Mouse (Mus musculus) natural killer cell, adult 2 months (primary cell): ENCODE measurements around the gene Rftn1.
"Not testable (repeated sequence)": the region's sequence is repeated elsewhere in the genome, so short reads cannot be mapped to it uniquely, and the experiment has no call there.

Source experiments
- DNase-seq, 2 experiments: peaks; one replicate each; pipeline ENCODE4 v3.0.0; 2022; ENCODE audit warnings: low spot score in 2 of 2

Rftn1 gene

GRCm38 (mm10) chr17:50127045-50127813 is 63.2 kb downstream of the Rftn1 start:
- DNase-seq: no peak

DNA sequence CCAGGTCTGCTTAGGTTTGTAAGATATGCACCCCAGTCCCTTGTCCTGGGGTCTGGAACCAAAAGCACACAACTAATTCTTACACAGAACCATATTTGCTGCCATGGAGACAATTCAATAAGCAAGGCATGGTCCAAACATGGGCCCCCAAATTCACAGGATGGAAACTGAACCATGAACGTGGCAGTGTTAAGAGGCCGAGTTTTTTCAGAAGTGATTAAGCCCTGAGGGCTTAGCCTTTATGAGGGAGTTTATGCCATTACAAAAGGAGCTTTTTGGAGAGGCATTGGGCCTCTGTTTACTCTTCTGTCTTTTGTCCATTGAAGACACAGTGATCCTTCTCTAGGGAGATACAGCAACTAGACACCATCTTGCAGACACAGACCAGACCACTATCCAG is 63.9 kb downstream of the Rftn1 start:
- no peak for DNase-seq

DNA sequence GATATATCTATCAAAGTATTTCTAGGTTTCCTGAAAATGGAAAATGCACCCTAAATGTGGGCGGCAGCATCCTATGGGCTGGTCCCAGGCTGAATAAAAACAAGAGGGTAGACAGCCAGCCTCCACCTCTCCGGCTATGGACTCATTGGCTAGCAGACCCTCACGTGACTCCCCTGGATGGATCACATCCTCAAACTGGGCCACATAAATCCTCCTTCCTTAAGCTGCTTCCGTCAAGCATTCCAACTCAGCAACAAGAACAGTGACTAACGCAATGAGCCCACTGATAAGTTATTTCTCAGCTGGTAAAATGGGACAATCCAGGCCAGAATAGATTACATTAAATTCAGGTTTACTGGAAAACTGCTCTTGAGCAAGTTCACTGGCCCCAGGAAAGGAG is 64.6 kb downstream of the Rftn1 start:
- DNase-seq: no peak

GRCm38 (mm10) chr17:50125245-50125798 is 65.2 kb downstream of the Rftn1 start:
- no peak for DNase-seq

DNA sequence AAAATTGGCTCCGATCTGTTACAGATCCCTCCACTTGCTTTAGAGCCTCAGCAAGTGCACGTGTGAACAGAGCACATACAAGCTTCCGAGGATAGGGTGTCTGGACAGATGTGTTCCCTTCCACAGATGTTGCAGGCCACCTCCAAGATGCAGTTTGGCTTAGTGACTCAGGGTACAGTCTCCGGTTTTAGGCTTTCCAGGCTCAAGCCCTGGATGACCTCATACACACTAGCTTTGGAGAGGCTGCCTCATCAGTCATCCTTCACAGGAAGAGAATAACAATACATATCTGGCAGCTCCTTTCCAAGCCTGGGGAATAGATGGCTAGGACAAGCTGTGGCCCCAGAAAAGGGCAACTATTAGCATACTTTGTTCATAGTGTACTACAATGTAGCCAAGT is 65.8 kb downstream of the Rftn1 start:
- no peak for DNase-seq

GRCm38 (mm10) chr17:50122555-50122954 is 67.9 kb downstream of the Rftn1 start:
- no peak for DNase-seq

DNA sequence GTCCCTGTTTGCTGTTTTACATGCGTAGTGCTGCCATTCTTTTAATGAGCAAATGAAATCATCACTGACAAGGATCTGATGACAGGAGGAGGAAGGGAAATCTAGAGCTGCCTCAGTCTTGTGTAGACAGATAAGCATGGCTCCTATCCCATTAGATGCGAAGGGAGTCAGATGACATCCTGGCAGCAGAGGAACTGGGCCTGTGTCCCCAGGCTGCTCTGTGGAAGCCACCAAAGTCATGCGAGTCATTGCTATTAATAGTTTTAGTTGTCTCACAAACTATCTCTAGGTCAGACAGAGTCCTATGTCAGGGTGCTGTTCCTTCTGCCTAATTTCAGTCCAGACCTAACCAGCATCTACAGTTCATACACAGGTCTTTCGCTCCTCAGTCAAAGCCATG is 70.4 kb downstream of the Rftn1 start:
- no peak for DNase-seq

- no peak for DNase-seq
These were observed 73.0 kb downstream of the Rftn1 start for GRCm38 (mm10) chr17:50117461-50117860.

GRCm38 (mm10) chr17:50116980-50117379 is 73.5 kb downstream of the Rftn1 start:
- no peak for DNase-seq

GRCm38 (mm10) chr17:50116401-50116800 is 74.1 kb downstream of the Rftn1 start:
- not testable (repeated sequence) for DNase-seq

DNA sequence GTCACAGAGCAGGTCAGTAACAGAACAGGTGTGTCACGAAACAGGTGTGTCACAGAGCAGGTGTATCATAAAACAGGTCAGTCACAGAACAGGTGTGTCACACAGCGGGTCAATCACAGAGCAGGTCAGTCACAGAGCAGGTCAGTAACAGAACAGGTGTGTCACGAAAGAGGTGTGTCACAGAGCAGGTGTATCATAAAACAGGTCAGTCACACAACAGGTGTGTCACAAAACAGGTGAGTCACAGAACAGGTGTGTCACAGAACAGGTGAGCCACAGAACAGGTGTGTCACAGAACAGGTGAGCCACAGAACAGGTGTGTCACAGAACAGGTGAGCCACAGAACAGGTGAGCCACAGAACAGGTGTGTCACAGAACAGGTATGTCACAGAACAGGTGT is 74.8 kb downstream of the Rftn1 start:
- not testable (repeated sequence) for DNase-seq

DNA sequence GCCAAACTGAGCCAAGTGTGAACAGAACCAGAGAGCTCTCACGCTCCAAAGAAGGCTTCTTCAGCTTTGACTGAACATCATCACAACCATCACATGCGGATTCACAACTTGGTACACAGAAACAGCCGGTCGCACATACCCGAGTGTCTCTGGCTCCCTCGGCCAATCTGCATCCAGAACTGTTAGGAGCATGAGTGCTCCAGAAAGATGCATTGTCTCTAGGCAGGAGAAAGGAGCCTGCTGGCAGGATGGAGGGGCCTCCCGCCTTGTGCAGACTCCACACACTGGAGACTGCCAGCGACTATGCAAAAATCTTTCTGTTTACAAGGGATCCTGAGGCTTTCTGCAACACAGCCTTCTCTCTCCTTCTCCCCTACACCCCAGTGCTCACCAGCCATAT is 75.8 kb downstream of the Rftn1 start:
- no peak for DNase-seq

DNA sequence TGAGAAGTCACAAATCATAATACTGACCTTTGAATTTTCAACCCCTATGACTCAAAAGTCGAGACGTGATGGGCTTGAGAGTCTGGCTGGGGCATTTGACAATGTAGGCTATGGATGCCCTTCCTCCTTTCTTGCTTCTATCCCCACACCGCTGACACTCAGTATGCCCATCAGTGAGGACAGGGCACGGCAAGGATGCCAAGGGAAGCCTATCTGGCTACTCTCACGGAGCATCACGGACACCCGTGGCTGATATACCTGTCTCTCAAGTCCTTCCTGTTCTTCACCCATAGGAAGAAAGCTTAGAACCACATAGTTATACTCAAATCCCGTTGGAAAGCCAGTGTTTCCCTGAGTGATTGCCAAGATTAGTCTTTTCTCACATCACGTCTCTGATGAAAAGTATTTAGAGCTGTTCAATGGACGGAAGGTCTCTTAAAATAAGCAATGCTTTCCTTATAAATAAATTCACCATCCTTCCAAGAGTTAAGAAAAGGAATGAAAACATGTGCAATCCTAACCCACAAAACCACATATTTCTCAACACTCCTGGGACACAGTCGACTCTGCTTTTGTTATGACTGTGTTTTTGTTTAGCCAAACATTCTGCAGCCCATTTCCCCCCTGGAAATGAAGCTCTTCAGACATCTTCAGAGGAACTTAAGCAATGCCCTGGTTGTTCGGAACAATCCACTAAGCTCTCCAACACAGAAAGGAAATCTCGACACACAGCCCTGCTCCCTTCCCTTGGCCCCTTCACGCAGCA is 79.6 kb downstream of the Rftn1 start:
- DNase-seq: no peak

DNA sequence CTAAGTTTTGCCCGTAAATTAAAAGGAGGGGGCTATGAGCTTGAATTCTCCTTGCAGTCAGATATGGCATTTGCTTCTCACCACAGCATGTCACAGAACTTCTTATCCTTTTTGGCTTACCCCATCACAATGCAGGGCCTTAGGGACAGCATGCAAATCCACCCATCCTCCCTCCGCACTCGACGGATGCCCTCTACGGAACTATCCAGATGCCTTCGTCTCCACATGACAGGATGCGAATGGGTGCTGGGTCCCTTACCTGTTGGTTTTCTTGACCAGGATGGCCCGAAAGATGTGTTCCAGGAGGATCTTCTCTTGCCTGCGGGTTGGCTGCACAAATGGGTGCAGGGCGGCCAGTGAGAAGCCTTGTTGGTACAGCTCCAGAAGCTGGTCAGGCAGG is 83.7 kb downstream of the Rftn1 start:
- DNase-seq: no peak

DNA sequence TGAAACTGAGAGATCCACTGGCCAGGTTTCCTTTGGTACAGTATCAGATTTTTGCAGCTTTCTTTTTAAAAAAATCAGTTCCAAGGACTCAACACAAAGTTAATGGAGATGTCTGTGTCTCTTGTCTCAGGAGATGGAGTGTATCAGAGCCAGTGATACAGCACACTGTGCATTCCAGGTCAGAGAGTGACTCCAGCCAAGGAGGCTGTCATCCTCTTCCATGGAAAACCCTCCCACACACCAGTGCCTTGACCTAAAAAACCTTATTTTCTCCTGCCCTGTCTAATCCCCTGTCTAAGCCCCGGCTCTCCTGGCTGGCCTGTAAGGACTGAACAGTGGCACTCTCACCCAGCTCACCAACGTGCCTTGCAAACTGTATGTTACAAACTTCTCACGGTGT is 86.3 kb downstream of the Rftn1 start:
- DNase-seq: no peak

GRCm38 (mm10) chr17:50101416-50101815 is 89.1 kb downstream of the Rftn1 start:
- no peak for DNase-seq

- no peak for DNase-seq
These were observed 90.4 kb downstream of the Rftn1 start for GRCm38 (mm10) chr17:50100070-50100469.

DNA sequence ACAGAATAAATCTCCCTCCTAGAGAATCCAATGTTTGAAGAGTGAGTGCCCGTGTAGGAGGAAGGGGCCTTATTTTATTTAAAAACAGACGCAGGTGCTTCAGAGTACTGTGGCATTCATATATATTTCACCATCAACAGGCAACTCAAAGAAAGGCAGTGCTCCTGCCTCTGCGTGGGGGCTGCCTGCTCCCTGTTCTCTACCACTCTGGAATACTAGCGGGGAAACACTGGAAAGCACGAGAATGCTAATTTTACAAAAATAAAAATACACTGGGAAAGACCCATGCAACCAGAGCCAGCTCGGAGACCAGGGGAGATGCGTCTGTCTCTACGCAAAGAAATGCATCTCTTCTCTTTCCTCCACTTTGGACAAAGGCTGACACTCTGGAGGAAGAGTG is 91.1 kb downstream of the Rftn1 start:
- no peak for DNase-seq

- DNase-seq: no peak
These were observed 92.2 kb downstream of the Rftn1 start for GRCm38 (mm10) chr17:50098297-50098696.

DNA sequence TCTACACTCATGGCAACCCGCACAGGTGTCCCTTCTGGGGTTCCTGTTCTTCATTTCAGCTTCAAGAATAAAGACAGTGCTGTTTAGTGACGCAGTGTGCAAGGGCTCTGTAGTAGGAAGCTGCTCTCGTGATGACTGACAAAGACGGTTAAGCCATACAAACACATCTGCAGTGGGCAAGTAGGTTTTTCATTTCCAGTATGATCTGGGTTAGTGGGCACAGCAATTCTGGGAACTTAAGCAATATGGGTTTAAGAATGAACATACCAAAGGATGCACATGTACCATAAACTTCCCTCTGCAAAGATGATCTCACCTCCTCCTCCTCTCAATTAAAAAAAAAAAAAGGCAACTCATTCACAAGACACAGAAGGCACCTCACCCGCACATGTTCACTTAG is 92.6 kb downstream of the Rftn1 start:
- peak in 1 of 2 experiments; percentile 32 for DNase-seq

DNA sequence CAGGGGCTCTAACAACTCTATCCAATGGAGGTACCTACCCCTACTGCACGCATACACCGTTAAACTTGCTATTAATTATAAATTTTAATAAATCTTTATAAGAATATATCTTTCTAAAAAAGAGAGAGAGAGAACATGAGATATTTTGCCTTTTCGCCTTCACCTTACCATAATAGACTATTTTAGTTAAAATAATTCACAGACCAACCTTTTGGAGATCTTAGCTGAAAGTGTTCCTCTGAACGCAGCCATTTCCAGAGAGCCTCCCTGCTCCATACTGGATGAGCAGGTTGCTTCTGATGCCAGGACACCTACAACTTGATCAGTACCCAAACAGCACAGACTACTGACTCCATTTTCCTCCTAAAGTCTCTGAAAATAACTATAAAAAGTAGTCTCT is 94.2 kb downstream of the Rftn1 start:
- no peak for DNase-seq

- peak in 1 of 2 experiments; percentile 15 for DNase-seq
These were observed 95.9 kb downstream of the Rftn1 start for GRCm38 (mm10) chr17:50094596-50094995.

- DNase-seq: peak; percentile 17 to 40
These were observed 96.4 kb downstream of the Rftn1 start for GRCm38 (mm10) chr17:50094077-50094476.
